Mouse (Mus musculus) kidney, adult 2 months (tissue): ENCODE measurements around the gene Flrt1. TPM values are rescaled to one million over a fixed set of nuclear protein-coding genes. Genes with fewer than 3 reads are reported as not detected.
"Not testable (repeated sequence)": the region's sequence is repeated elsewhere in the genome, so short reads cannot be mapped to it uniquely, and the experiment has no call there.

Experiments
- DNase-seq: peaks from one replicate; pipeline ENCODE4 v3.0.0; 2021
- H3K27ac ChIP-seq: fragments of 200-500 bp; 2 replicates; pipeline ENCODE4 v1.5.1; 2012; ENCODE audit warnings: low read depth, low read length, control low read depth, inconsistent platforms; ENCODE audit not compliant: insufficient read depth
- H3K27me3 ChIP-seq: fragments of 200-500 bp; replicated peaks from 2 replicates; pipeline ENCODE4 v1.6.1; 2012; ENCODE audit warnings: mild to moderate bottlenecking, moderate library complexity, low read length, inconsistent platforms; ENCODE audit not compliant: control insufficient read depth, insufficient read depth
- H3K36me3 ChIP-seq: fragments of 200-500 bp; 2 replicates; pipeline ENCODE4 v1.6.1; 2012; ENCODE audit warnings: mild to moderate bottlenecking, moderate library complexity, low read length, inconsistent platforms; ENCODE audit not compliant: control insufficient read depth, insufficient read depth
- H3K4me1 ChIP-seq: fragments of 200-500 bp; 2 replicates; pipeline ENCODE4 v1.6.1; 2011; ENCODE audit warnings: low read length; ENCODE audit not compliant: control insufficient read depth, insufficient read depth
- H3K4me3 ChIP-seq: fragments of 200-500 bp; 2 replicates; pipeline ENCODE4 v1.5.1; 2011; ENCODE audit warnings: mild to moderate bottlenecking, low read depth, low read length, control low read depth; ENCODE audit not compliant: insufficient read depth
- CTCF ChIP-seq: fragments of 200-500 bp; conservative IDR thresholded peaks from 2 replicates; pipeline ENCODE4 v1.5.1; 2011; ENCODE audit warnings: low read depth, mild to moderate bottlenecking, control low read depth, low read length, moderate library complexity, mixed read lengths; ENCODE audit not compliant: insufficient read depth, insufficient read length
- POLR2A ChIP-seq: fragments of 200-500 bp; IDR thresholded peaks from one replicate; pipeline ENCODE4 v1.6.1; 2011; ENCODE audit warnings: low read depth, low read length, control low read depth
- WGBS: fragments of 180-500 bp; shearing (Covaris S2); methylation state at CpG from one replicate; pipeline ENCODE4 v1.1.7; 2018; 5-methylcytosine and 5-hydroxymethylcytosine counted together
- polyA plus RNA-seq: library from polyadenylated mRNA; depleted of rRNA; stranded (reverse); fragments of >200 nt; gene quantifications from 2 replicates; pipeline ENCODE4 v1.2.3, GENCODE M21; 2012

Flrt1 gene
- polyA plus RNA-seq, 1 experiment: 23.1 TPM

- DNase-seq: peak; percentile 95
- 3% methylated on average over 15 of the region's 15 CpGs for WGBS
- Histone ChIP-seq H3K36me3 (no peaks in the 10 kb centered on the region), H3K27ac (peak overlapping the region; percentile 81), H3K4me1 (peaks cover 9% of the 10 kb centered on the region), H3K27me3 (no peaks in the 10 kb centered on the region), H3K4me3 (peak overlapping the region; percentile 52)
- TF ChIP-seq CTCF: peak; percentile 48
- peak; percentile 88 for TF ChIP-seq POLR2A
These were observed 47.8 kb downstream of the Flrt1 start for GRCm38 (mm10) chr19:7057722-7058207.

DNA sequence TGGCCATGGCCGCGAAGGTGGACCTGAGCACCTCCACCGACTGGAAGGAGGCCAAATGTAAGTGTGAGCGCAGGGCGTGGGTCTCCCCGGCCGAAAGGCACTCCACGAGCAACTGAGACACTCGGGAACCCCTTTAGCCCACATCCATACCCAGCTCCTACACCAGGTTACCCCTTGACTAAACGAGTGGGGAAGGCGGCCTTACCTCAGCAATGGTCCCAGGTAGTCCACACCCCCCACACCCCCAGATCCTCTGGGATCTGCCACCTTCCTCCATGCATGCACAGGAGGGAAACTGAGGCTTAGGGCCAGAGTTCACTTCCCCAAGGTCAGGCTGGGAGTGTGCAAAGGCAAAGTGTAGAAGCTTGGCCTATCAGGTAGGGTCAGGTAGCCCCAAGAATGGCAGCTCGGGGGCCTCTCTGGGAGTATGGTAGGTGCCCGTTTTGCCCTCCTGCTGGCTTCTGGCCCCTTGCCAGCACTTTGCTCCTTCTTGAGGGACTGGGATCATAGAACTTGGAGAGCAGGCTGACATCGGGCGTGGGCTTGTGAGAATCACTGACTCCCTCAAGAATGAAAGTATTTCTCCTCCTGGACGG, 48.3 kb downstream of the Flrt1 start:
- H3K27ac ChIP-seq: peak overlapping the region; percentile 81
- WGBS: 1% methylated on average over 16 of the region's 16 CpGs

DNA sequence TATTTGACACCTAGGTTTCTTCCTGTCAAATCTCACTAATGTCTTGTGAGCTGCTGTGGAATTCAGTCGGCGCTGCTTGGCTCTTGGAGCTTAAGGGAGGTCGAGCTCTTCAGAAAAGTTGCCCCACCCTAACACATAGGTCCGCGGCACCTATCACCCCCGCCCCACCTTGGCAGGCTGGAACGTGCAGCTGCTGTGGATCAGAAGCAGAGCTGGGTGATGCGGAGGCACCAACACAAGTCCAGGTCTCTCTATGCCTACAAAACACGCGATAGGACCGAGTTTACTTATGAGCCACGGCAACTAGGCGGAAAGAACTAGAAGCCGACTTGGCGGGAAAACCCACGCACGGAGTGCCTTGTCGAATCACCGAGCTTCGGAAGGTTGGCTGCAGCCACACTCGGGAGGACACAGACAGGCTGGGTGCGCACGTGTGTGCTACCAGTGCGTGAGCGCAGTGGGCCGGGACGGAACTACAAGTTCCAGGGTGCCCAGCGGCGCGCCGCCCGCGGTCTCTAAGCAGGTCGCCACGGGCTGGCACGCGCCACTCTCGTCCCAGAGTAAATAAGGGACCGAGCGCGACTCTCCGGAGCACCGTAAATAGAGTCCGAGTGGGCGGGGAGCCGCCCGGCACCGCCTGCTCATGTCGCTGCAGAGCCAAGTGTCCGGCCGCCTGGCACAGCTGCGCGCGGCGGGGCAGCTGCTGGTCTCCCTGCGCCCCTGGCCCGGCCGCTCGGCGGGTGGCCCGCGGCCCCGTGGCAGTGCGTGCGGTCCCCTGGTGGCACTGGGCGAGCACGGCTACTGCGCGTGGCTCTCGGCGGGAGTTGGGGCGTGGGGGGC, 49.1 kb downstream of the Flrt1 start, which contains the start of gene Macrod1:
Gene Macrod1 (plus strand): TSS at position 563 of the 840 bp plus-strand sequence.
- Histone ChIP-seq H3K27ac (peak within 1 kb of the TSS; percentile 81), H3K27me3 (no peaks in the 10 kb centered on the region), H3K4me3 (peak within 1 kb of the TSS; percentile 52), H3K4me1 (peaks cover 9% of the 10 kb centered on the region), H3K36me3 (no peaks in the 10 kb centered on the region)
- DNase-seq: peak; percentile 91
- TF ChIP-seq POLR2A: no peak
- no peak for TF ChIP-seq CTCF
- under 1% methylated on average over 72 of the region's 72 CpGs for whole genome bisulfite sequencing

More for the DNA sequence above, 48.3 kb downstream of the Flrt1 start:
- Histone ChIP-seq H3K27me3 (no peaks in the 10 kb centered on the region), H3K4me1 (peaks cover 9% of the 10 kb centered on the region), H3K4me3 (peak overlapping the region; percentile 52), H3K36me3 (no peaks in the 10 kb centered on the region)
- no peak for DNase-seq
- no peak for TF ChIP-seq CTCF
- TF ChIP-seq POLR2A: no peak

DNA sequence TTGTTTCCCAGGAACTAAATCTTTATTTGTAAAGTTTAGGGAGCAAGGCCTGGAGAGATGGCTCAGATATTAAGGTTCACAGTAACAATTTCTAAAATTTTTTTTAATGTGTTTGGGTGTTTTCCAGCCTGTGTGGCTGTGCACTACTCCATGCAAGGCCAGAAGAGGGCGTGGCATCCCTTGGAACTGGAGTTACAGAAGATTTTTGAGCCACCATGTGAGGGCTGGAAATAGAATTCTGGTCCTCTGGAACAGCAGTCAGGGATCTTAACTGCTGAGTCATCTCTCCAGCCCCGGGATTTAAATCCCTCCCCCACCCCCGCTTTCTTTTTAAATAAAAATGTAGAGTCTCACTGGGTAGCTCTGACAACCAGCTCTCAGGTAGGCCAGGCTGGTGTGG, 50.4 kb downstream of the Flrt1 start:
- Histone ChIP-seq H3K4me1 (peaks cover 9% of the 10 kb centered on the region), H3K4me3 (no peak overlapping the region), H3K27ac (no peak overlapping the region), H3K36me3 (no peaks in the 10 kb centered on the region), H3K27me3 (no peaks in the 10 kb centered on the region)
- 48% methylated on average over 3 of the region's 3 CpGs for WGBS
- DNase-seq: no peak
- TF ChIP-seq POLR2A: no peak
- 0 out of 2 replicates have a peak, but pooled peaks have one; percentile 13 for TF ChIP-seq CTCF

- WGBS: 45% methylated on average over 10 of the region's 10 CpGs
- TF ChIP-seq POLR2A: no peak
- no peak for TF ChIP-seq CTCF
- Histone ChIP-seq H3K4me1 (peaks cover 9% of the 10 kb centered on the region), H3K27ac (no peak overlapping the region), H3K4me3 (no peak overlapping the region), H3K27me3 (no peaks in the 10 kb centered on the region), H3K36me3 (no peaks in the 10 kb centered on the region)
- DNase-seq: peak; percentile 63
These were observed 50.8 kb downstream of the Flrt1 start for GRCm38 (mm10) chr19:7054772-7055171.

DNA sequence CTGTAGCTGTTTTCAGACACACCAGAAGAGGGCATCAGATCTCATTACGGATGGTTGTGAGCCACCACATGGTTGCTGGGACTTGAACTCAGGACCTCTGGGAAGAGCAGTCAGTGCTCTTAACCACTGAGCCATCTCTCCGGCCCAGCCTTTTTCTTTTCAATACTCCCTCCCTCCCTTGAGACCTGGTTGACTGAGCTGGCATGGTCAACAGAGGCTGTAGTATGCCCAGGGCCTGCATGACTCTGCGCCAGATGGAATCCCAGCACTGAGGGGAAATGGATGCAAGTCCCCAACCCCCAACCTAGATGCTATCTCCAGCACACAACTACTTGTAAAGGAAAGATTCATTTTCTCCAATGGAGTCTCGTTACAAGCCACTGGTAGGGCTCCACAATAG, 52.1 kb downstream of the Flrt1 start:
- H3K4me3 ChIP-seq, H3K4me1 ChIP-seq, H3K27me3 ChIP-seq, DNase-seq, H3K36me3 ChIP-seq, H3K27ac ChIP-seq: not testable (repeated sequence)
- WGBS: 87% methylated on average over 4 of the region's 4 CpGs

DNA sequence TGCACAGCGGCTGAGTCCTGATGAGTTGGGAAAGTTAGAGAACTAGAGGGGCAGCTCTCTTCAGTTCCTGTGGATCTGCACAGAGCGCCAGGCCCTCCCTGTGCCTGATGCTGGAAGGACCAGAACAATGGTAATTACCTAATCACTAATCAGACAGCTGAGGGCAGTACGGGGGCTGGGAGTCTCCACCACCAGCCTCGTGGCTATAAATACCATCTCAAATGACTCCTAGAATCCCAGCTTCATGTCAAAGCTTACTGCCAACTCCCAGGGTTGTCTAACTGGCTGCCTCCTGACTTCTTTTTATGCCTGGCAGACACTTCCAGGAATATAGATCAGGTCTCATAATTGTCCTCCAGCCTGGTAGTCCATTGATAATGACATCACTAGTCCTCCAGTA, 60.8 kb downstream of the Flrt1 start:
- H3K27ac ChIP-seq: no peak overlapping the region
- 46% methylated on average over 4 of the region's 4 CpGs for WGBS
- peaks cover 4% of the 10 kb centered on the region; the same call in 1 of the 2 replicates for H3K4me1 ChIP-seq
- no peak overlapping the region for H3K4me3 ChIP-seq
- no peak for DNase-seq
- H3K27me3 ChIP-seq: no peaks in the 10 kb centered on the region
- TF ChIP-seq CTCF (no peak), POLR2A (no peak)
- no peaks in the 10 kb centered on the region for H3K36me3 ChIP-seq
